Mouse (Mus musculus): Measurements from ENCODE around the gene Mael.

Gene Mael

DNA sequence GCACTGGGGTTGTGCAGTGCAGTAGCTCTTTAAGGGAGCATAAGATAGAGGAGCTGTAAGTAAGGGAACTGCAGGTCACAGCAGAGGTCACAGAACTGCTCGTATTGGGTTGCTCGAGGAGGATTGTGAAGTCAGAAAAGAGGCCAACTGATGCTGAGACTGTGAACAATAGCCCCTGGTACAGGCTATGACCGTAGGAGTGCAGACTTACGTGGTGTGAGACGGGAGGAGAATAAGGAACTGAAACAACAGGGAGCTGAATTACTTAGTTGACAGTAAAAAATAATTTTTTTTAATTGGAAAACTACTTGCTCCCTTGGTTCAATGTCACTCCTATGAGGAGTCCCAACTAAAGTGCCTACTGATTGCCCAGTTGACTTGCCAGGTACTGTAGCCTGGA lies 34.4 kb downstream of the Mael start:
- no peak for DNase-seq

DNA sequence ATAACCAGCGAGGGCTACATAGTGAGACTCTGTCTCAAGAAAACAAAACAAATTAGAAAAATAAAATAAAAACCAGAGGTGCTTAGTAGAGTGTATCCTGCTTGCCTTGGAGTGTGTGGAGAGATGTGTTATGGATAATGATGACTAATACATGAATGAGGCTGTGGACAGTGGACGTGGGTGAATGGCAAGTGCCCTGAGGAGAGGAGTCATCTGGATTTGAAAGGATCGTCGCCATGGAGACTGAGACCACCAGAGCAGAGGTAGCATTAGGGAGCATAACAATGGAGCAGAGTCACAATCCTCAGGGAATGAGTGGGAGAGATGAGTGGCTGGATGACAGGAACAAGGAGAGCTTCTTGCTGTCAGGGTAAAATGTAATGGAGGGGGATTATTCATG lies 48.7 kb downstream of the Mael start:
- no peak for DNase-seq

GRCm38 (mm10) chr1:166185357-166185756 lies 53.2 kb downstream of the Mael start:
- DNase-seq: no peak

DNA sequence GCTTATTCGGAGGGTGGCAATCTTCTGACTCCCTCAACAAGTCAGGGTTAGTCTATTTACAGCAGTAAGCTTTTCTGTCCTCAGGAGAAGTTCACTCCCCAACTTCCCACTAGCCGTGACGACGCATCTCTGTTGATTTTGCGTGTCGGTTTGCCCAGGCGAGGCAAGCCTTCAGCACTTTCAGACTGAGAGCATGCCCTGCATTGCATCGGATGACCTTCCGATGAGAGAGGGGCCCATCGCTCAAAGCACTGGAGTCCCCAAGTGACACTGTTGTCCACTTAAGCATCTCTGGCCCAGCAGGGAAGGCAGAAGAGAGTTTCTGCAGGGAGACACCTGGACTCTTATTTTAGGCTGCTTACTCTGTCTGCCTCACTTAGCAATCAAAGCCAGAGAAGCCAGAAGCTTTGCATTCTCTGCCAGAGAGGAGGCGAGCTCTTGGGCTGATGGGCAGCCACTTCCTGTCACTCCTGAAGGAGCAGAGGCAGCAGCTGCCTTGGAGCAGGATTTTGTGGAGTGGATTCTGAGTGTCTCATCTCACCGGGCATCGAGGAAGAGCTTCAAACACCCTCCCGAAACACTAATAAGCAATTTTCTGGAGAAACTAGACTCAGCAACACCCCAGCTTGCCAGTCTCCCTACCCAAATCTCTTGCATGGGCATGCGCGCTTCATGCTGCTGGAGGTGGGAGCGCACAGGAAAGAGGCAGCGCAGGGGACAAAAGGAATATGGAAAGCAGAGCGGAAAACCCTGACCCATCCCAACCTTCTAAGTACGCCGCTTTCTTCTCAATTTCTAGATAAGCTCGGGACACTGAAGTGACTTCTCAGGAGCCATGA lies 53.9 kb downstream of the Mael start:
- no peak for DNase-seq

- no peak for DNase-seq
These were observed 55.5 kb downstream of the Mael start for GRCm38 (mm10) chr1:166182952-166183627.

DNA sequence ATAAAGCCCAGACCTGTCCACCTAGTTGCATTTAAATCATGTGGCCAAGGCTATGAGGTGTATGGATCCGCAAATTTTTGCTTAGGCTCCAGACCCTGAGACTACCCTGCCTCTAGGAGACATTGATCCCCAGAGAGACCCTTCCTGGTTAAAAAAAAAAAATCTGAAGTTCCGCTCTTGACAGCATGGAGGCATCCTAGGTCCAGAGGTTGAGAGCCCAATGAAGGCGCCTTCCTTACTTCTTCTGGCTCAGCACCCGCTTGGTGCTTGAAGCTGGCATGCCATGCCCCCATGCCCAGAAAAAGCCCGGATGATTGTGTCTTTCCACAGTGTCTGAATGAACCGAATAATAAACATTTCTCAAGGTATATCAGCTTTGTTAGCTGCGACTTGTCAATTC lies 57.0 kb downstream of the Mael start:
- DNase-seq: no peak

- no peak for DNase-seq
These were observed 64.9 kb downstream of the Mael start for GRCm38 (mm10) chr1:166173621-166174020.

DNA sequence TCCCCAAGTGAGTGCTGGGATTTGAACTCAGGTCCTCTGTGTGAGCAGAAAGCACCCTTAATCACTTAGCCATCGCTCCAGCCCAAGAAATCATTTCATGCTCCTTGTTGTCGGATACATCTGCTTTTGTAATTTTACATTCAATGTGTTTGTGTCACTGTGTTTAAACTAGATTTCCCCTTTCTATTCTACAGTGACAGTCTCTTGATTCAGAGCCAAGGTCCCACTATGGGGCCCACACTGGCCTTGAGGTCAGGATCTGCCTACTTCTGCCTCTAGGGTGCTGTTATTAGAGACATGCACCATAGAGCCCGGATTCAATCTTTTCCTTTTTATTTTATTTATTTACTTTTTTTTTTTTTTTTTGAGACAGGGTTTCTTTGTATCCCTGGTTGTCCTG lies 65.6 kb downstream of the Mael start:
- no peak for DNase-seq

GRCm38 (mm10) chr1:166170852-166171251 lies 67.7 kb downstream of the Mael start:
- no peak for DNase-seq

DNA sequence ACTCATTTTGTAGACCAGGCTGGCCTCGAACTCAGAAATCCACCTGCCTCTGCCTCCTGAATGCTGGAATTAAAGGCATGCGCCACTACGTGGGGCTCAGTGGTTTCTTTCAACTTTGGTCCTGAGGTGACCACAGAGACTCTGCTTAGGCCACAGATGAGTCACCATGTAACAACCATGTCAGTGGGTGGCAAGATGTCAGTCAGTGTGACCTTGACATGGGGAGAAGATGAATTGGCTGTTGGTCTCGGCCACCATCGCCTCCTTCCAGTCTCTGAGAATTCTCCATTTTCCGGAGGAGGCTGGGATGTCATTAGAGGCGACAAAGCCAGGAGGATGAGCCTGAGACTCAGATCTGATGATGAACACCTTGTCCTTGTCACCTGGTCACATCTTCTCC lies 68.8 kb downstream of the Mael start:
- no peak for DNase-seq

GRCm38 (mm10) chr1:166168017-166168416 lies 70.5 kb downstream of the Mael start:
- DNase-seq: no peak

DNA sequence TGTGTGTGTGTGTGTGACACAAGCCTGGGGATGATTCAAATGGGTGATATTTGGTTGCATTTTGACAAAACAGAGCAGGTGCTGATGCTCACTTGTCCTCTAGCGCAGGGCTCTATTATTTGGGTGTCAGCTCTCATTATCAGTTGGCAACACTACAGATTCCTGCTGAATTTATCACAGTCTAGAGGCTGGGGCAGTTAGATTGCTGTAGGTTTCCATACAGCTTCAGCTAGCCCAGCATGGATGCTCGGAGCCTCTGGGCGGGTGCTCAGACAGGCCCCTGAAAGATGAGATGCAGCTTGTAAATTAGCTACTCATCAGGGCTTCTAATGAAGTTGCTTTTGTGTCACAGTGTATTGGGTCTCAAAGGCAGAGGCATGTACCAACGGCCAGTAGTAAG lies 71.1 kb downstream of the Mael start:
- no peak for DNase-seq

DNA sequence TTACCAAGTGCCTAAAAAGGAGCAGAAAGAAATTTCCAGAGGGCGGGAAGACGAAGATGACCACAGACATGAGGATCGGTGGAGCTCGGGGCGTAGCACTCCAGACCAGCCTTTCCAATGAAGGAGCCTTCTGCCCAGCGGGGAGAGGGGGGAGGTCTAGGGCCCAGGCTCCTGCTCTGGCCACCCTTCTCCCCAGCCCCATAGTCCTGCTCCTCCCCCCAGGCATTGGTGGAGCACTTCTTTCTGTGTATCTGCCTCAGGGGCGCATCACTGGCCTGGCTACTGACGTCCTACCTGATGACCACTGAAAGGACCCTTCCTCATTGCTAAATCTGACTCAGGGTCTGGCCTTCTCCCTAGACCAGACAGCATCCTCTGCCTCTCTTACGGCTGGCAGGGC lies 73.4 kb downstream of the Mael start:
- no peak for DNase-seq

- DNase-seq: no peak
These were observed 74.0 kb downstream of the Mael start for GRCm38 (mm10) chr1:166164580-166164979.

DNA sequence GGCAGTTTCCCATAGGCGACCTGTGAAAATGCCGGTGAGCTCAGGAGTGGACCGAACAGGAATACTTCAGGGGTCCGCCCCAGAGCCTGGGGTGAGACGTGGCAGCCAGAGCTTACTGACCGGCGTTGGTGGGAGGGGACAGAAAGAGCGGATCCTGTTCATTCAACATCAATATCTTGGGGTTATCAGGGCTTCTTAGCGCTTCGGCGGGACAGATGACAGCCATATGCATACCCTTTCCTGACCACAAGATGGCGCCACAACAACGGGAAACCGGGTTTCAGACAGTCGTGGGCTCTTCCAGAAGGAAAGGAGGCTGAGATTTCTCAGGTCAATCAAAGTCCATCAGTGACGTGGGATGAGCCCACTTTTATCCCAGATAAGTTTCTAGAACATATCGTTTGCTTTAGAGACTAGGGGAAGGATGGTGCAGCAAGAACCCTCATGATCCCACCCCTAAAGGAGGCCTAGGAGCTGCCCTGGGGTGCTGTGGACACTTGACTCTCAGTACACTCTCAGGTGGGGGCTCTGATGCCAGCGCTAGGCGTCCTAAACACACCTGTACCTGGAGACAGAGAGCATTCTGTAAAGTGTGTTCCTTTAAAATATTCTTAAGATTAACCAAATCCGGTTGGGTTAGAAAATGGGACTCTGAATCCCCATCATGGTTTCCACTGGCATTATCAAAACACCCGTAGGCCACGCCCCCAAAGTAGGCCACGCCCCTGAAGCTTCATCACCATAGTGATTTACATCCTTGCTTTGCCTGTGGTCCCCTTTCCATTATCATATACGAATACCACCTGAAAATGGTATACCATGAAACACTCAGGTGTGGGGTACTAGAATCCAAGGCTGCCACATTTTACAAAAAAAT lies 77.7 kb downstream of the Mael start:
- DNase-seq: peak; percentile 63

- DNase-seq: no peak
These were observed 78.4 kb downstream of the Mael start for GRCm38 (mm10) chr1:166160111-166160510.

GRCm38 (mm10) chr1:166158664-166159063 lies 79.9 kb downstream of the Mael start:
- DNase-seq: no peak

GRCm38 (mm10) chr1:166157712-166158111 lies 80.8 kb downstream of the Mael start:
- DNase-seq: no peak

DNA sequence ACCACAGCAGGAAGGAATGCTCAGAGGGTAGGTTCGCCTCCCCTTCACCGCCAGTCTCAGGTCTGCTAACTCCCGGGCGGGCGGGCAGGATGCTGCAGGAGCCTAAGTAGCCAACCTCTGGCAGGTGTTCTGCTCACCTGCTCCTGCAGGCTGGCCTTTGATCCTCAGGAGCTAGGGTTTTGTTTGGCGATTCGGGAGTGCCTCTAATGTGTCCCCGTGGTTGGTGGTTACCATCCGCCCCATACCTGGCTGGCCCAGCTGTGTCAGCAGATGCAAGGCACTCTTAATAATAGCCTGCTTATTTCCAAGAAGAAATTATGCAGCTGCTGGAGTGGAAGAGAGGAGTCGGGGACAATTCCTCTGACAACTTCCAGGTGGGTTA lies 83.4 kb downstream of the Mael start:
- no peak for DNase-seq

GRCm38 (mm10) chr1:166154162-166155112 lies 84.1 kb downstream of the Mael start:
- DNase-seq: peak; percentile 78

DNA sequence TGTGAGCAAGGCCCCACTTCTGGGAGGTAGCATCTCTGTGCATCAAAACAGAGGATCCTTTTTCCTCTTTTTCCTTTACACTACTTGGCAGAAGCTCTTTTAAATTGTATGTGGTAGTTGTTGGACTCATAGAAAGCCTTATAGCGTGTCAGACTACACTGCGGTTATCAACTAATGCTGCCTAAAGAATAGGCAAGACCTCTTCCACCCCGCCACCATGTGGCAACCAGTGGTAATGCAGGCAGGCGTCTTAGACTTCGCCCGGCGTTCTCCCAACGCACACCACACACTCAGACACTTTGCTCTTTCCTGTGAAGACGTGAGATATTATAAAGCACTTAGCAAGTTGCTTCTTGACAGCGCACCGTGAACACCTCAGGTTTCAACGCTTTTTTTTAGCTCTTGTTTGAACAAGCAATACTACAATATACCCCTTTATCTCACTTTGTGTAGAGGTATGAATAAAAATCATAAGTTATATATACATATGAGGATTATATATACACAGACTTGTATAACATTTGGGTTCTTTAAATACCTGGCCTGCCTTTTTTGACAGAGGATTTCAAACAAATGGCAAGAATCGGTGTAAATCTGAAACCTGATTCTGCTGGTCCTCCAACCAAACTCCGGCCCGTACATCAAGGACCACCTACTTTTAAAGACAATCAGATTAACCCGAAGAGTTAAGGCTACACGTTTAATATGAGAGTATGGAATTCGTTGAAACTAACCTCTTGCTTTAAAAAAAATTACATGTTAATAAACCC lies 85.0 kb downstream of the Mael start:
- peak; percentile 85 for DNase-seq
